8 mouse cellular contexts compared by ENCODE assay signal in the genomic region with DNA sequence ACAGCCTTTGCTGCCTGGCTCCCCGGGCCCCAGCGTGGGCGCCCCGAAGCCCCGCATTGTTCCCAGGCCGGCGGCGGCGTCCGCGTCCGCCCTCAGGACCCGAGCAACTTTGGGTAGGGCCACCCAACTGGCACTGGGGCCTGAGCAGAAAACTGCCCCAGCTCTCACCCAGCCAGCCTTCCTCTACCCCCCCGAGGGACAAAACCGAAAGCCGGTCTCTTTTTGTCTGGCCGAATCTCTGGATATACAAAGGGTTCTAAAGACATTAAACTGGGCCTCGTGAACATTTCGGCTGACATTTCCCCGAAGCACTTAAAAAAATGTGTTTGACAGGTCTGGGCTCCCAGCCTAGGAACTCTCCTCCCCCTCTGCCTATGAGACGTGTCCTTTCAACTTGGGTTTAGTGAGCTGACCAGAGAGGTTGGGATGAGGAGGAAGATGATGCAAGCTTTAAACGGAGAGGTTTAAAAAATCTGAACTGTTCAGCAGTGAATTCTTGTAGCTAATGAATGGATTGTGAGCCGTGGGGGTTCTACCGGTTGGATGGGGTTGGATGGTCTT. TPM values are rescaled to one million over a fixed set of nuclear protein-coding genes. Genes with fewer than 3 reads are reported as not detected.
A peak's percentile ranks its signal among the peaks of the same experiment; 100 is the strongest.
DNase-seq lines count a peak whose midpoint lies in the region; ATAC-seq lines count a peak whose summit lies in the region.

No protein-coding gene starts in this region.

- under 1% methylated on average over 24 of the region's 24 CpGs for WGBS in heart, embryonic 10.5 days
- under 1% methylated on average over 24 of the region's 24 CpGs for WGBS in kidney, embryonic 16.5 days

- no peaks in the 10 kb centered on the region for H3K9me3 ChIP-seq in heart, embryonic 10.5 days
- no peaks in the 10 kb centered on the region for H3K9me3 ChIP-seq in kidney, embryonic 16.5 days (ENCODE audit: low read length)

- DNase-seq in layer of hippocampus, adult 11-12 months (ENCODE audit: low spot score) = peak; percentile 9
- no peak for DNase-seq in layer of hippocampus, adult 9-11 months
- peak; percentile 36 for DNase-seq in MEL-GATA-1-ER (ENCODE audit: extremely low read depth, low read depth)
- peak; percentile 68 for DNase-seq in embryo, embryonic 11 days
- DNase-seq in heart, embryonic 10.5 days (ENCODE audit: low spot score) = peak; percentile 77
- peak; percentile 41 for DNase-seq in lung, postnatal 36 days
- DNase-seq in splenic B cell, adult 2 months (ENCODE audit: low read depth, low spot score) = peak; percentile 19

- H3K4me1 ChIP-seq in heart, embryonic 10.5 days = peaks cover 21% of the 10 kb centered on the region
- H3K4me1 ChIP-seq in kidney, embryonic 16.5 days (ENCODE audit: insufficient read depth, low read length) = peaks cover 31% of the 10 kb centered on the region

- peaks cover 18% of the 10 kb centered on the region; the same call in 1 of the 2 replicates for H3K27me3 ChIP-seq in heart, embryonic 10.5 days (ENCODE audit: insufficient read depth, poor library complexity, severe bottlenecking)
- H3K27me3 ChIP-seq in kidney, embryonic 16.5 days (ENCODE audit: insufficient read depth, low read length) = peaks cover 8% of the 10 kb centered on the region
- no peaks in the 10 kb centered on the region for H3K27me3 ChIP-seq in splenic B cell, adult 2 months (ENCODE audit: control insufficient read depth, insufficient read depth, low read length, poor library complexity, severe bottlenecking)

- peak overlapping the region; percentile 99 for H3K9ac ChIP-seq in kidney, embryonic 16.5 days (replicated peaks; ENCODE audit: low read length)

- peak overlapping the region; percentile 99 for H3K27ac ChIP-seq in heart, embryonic 10.5 days
- peak overlapping the region; percentile 98 for H3K27ac ChIP-seq in kidney, embryonic 16.5 days (ENCODE audit: low read length)

- H3K36me3 ChIP-seq in heart, embryonic 10.5 days = no peaks in the 10 kb centered on the region
- H3K36me3 ChIP-seq in kidney, embryonic 16.5 days (ENCODE audit: insufficient read depth, low read length) = no peaks in the 10 kb centered on the region
- no peaks in the 10 kb centered on the region for H3K36me3 ChIP-seq in splenic B cell, adult 2 months (ENCODE audit: control insufficient read depth, insufficient read depth, low read length, poor library complexity, severe bottlenecking)

- ATAC-seq in kidney, embryonic 16.5 days (ENCODE audit: low FRiP score, low TSS enrichment) = peak; percentile 44

- H3K4me2 ChIP-seq in kidney, embryonic 16.5 days (replicated peaks; ENCODE audit: low read depth, low read length) = peak overlapping the region; percentile 81

- H3K4me3 ChIP-seq in heart, embryonic 10.5 days = peak overlapping the region; percentile 99
- H3K4me3 ChIP-seq in kidney, embryonic 16.5 days (ENCODE audit: low read length) = peak overlapping the region; percentile 88

RNA-seq across cellular contexts. Expression of gene Mettl9, which starts 1.0 kb away (rescaled TPM):
- 93.7 and 135 TPM in 2 replicates for polyA plus RNA-seq in heart, embryonic 10.5 days (2016; fragmentation: Nextera tagmentation; extraction: Ambion mirVana)
- polyA plus RNA-seq in kidney, embryonic 16.5 days (2015; fragmentation: Nextera tagmentation; extraction: Ambion mirVana) = 155 and 163 TPM in 2 replicates

RNA-seq across cellular contexts. Expression of gene Igsf6, which starts 39.1 kb away (rescaled TPM):
- polyA plus RNA-seq in heart, embryonic 10.5 days (2016; fragmentation: Nextera tagmentation; extraction: Ambion mirVana) = 0.39 and 0.92 TPM in 2 replicates
- polyA plus RNA-seq in kidney, embryonic 16.5 days (2015; fragmentation: Nextera tagmentation; extraction: Ambion mirVana) = 1.3 and 2.1 TPM in 2 replicates

RNA-seq across cellular contexts. Expression of gene Otoa, which starts 46.2 kb away (rescaled TPM):
- 0.04 TPM in 1 of 2 replicates, not detected in the other for polyA plus RNA-seq in heart, embryonic 10.5 days (2016; fragmentation: Nextera tagmentation; extraction: Ambion mirVana)
- polyA plus RNA-seq in kidney, embryonic 16.5 days (2015; fragmentation: Nextera tagmentation; extraction: Ambion mirVana) = 0.09 and 0.16 TPM in 2 replicates

RNA-seq across cellular contexts. Expression of gene Mfsd13b, which starts 52.9 kb away (rescaled TPM):
- polyA plus RNA-seq in heart, embryonic 10.5 days (2016; fragmentation: Nextera tagmentation; extraction: Ambion mirVana) = 0.11 TPM in 1 of 2 replicates, not detected in the other
- polyA plus RNA-seq in kidney, embryonic 16.5 days (2015; fragmentation: Nextera tagmentation; extraction: Ambion mirVana) = 0.24 TPM in 1 of 2 replicates, not detected in the other

RNA-seq across cellular contexts. Expression of gene Cdr2, which starts 53.1 kb away (rescaled TPM):
- 10.3 and 14.4 TPM in 2 replicates for polyA plus RNA-seq in heart, embryonic 10.5 days (2016; fragmentation: Nextera tagmentation; extraction: Ambion mirVana)
- polyA plus RNA-seq in kidney, embryonic 16.5 days (2015; fragmentation: Nextera tagmentation; extraction: Ambion mirVana) = 10.4 and 11.1 TPM in 2 replicates
